Mouse (Mus musculus): ENCODE data around the gene Snrpa1.

DNA sequence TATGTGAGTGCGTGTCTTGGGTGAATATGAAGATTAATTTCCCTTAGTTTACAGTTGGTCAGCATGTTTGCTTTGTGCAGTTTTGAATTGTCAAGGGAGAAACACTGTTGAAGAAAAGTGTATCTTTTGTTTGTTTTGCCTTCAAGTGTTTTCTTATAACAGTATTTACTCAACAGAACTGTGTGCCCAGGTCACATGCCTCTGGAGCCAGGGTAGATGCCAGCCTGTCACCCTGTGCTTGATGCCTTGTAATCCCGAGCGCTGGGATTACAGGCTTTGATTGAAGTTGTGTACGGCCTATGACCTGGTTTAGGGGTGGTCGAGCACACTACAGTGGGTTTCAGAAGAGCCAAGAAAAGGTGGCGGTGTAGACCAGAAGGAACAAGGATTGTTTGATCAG is 25.0 kb downstream of the Snrpa1 start:
- no peak for TF ChIP-seq CTCF (IDR thresholded peaks at IDR 0.05; ENCODE audit: low read depth, low read length)
- TF ChIP-seq POLR2A (IDR thresholded peaks at IDR 0.05; ENCODE audit: borderline replicate concordance, low read depth, low read length) = no peak

All from bone marrow macrophage, adult 2 months (primary cell).